Mouse (Mus musculus): Measurements from ENCODE around the gene Golga4.

Gene Golga4

GRCm38 (mm10) chr9:118506020-118506403 lies at the start of gene Golga4:
Gene Golga4, plus strand, starts transcription at chr9:118506267.
- peak; percentile 92 to 97 for DNase-seq (ENCODE audit: low spot score in 2 of 2)

- no peak for DNase-seq (ENCODE audit: low spot score in 2 of 2)
Measured at GRCm38 (mm10) chr9:118456405-118456804, 49.7 kb upstream of the Golga4 start.

GRCm38 (mm10) chr9:118458039-118458438 lies 48.0 kb upstream of the Golga4 start:
- no peak for DNase-seq (ENCODE audit: low spot score in 2 of 2)

GRCm38 (mm10) chr9:118464031-118464430 lies 42.0 kb upstream of the Golga4 start:
- no peak for DNase-seq (ENCODE audit: low spot score in 2 of 2)

- DNase-seq (ENCODE audit: low spot score in 2 of 2): no peak
Measured at GRCm38 (mm10) chr9:118468301-118468700, 37.8 kb upstream of the Golga4 start.

- no peak for DNase-seq (ENCODE audit: low spot score in 2 of 2)
Measured at GRCm38 (mm10) chr9:118469272-118469671, 36.8 kb upstream of the Golga4 start.

- DNase-seq (ENCODE audit: low spot score in 2 of 2): no peak
Measured at GRCm38 (mm10) chr9:118471296-118471695, 34.8 kb upstream of the Golga4 start.

- no peak for DNase-seq (ENCODE audit: low spot score in 2 of 2)
Measured at GRCm38 (mm10) chr9:118476211-118476765, 29.8 kb upstream of the Golga4 start.

- DNase-seq (ENCODE audit: low spot score in 2 of 2): no peak
Measured at GRCm38 (mm10) chr9:118476766-118477271, 29.2 kb upstream of the Golga4 start.

- no peak for DNase-seq (ENCODE audit: low spot score in 2 of 2)
Measured at GRCm38 (mm10) chr9:118477281-118477931, 28.7 kb upstream of the Golga4 start.

- DNase-seq (ENCODE audit: low spot score in 2 of 2): no peak
Measured at GRCm38 (mm10) chr9:118477961-118478360, 28.1 kb upstream of the Golga4 start, which contains the start of gene Eomes. Gene Eomes, plus strand, starts transcription at chr9:118478212.

- DNase-seq (ENCODE audit: low spot score in 2 of 2): no peak
Measured at GRCm38 (mm10) chr9:118478458-118478838, 27.6 kb upstream of the Golga4 start.

GRCm38 (mm10) chr9:118478839-118479507 lies 27.1 kb upstream of the Golga4 start:
- no peak for DNase-seq (ENCODE audit: low spot score in 2 of 2)

GRCm38 (mm10) chr9:118479508-118480291 lies 26.4 kb upstream of the Golga4 start:
- no peak for DNase-seq (ENCODE audit: low spot score in 2 of 2)

GRCm38 (mm10) chr9:118480292-118480690 lies 25.8 kb upstream of the Golga4 start:
- no peak for DNase-seq (ENCODE audit: low spot score in 2 of 2)

- no peak for DNase-seq (ENCODE audit: low spot score in 2 of 2)
Measured at GRCm38 (mm10) chr9:118482210-118482609, 23.9 kb upstream of the Golga4 start.

- DNase-seq (ENCODE audit: low spot score in 2 of 2): no peak
Measured at GRCm38 (mm10) chr9:118486361-118487095, 19.5 kb upstream of the Golga4 start.

- no peak for DNase-seq (ENCODE audit: low spot score in 2 of 2)
Measured at GRCm38 (mm10) chr9:118487096-118487395, 19.0 kb upstream of the Golga4 start.

- no peak for DNase-seq (ENCODE audit: low spot score in 2 of 2)
Measured at GRCm38 (mm10) chr9:118487636-118488035, 18.4 kb upstream of the Golga4 start.

- DNase-seq (ENCODE audit: low spot score in 2 of 2): no peak
Measured at GRCm38 (mm10) chr9:118488138-118488895, 17.8 kb upstream of the Golga4 start.
